Mouse (Mus musculus) A20 (cell line): ENCODE measurements around the gene Sapcd2.

Source experiments
- DNase-seq: peaks from one replicate; pipeline ENCODE4 v3.0.0-alpha.2; 2011; ENCODE audit warnings: low read depth, low spot score

Gene Sapcd2

DNA sequence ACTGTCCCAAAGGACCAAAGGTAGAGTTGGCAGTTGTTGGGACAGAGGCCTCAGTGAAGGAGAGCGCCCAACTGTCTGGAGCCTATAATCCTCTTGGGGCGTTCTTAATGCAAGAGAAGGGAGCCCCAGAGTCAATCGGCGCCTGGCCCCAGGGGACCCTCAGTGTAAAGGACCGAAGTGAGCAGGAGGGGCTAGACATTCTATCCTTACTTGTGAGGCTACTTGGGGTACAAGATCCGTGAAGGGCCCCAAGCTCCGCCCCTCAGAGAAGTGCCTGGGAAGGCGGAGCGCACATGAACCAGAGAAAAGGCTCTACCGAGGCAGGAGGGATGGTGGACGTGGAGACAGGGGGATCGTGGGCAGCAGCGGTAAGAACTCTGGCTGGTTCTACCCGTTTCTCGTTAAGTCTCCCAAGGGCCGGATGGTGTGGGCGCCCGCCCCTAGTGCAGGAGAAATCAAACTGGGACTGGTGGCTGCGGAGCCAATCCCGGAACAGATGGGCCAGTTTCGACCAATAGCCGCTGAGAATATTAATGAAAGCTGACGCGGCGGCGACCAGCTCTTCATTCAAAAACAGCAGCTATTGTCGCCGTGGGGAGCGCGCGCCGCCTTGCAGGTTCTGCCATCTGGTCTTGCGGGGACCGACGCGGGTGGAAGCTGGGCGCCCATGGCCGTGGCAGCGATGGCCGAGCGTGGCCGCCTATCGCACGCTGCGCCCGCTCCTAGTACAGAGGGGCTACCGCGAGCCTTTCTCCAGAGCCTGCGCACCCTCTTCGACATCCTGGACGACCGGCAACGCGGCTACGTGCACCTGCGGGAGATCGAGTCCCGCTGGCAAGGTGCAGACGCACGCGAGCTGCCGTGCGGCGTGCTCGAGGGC lies at the start of gene Sapcd2:
Gene Sapcd2 (plus strand): TSS at position 558 of the 880 bp plus-strand sequence.
- DNase-seq, result peak; percentile 95

DNA sequence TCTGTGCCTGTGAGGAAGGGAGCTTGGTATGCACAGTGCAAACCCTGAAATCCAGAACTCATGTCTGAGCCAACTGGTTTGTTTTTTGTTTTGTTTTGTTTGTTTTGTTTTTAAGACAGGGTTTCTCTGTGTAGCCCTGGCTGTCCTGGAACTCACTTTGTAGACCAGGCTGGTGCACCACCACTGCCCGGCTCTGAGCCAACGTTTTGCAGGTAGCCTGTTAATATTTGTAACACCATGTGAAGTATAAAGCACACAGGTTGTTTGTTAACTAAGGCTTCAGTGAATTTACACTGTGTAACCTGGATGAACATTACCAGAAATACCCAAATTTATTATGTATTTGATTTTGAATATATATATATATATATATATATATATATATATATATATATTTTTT lies 46.1 kb upstream of the Sapcd2 start:
- no peak for DNase-seq

DNA sequence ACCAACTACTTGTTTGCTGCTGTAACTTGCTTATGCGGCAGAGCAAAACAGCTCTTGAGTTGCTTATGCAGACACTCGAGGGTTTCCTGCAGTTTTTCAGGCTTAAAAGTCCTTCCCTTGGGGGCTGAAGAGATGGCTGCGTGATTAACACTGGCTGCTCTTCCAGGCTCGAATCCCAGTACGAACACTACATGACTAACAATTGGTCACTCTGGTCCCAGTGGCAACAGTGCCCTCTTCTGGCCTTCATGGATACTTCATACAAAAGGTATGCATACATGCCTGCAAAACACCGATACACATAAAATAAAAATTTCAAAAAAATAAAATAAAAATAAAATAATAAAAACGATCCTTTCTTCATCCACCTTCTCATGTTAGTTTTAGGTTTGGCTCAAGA lies 43.7 kb upstream of the Sapcd2 start:
- peak; percentile 59 for DNase-seq

DNA sequence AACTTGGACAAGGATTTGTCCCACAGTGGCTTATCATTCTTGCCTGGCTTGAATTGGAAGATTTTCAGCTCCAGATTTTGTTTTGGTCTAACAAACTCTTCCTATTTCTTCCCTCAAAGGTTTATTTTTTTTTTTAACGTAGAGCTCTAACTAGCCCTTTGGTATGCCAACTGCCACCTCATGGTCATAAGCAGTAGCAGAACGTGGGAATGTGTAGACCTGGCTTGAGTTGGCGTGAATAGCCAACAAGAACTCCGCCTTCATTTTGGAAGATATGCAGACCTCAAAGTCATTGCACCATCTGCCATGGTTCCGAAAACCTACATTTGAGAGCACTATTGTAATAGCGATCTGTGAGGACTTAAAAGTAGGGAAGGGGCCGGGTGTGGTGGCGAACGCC lies 40.7 kb upstream of the Sapcd2 start:
- DNase-seq, result peak; percentile 35

DNA sequence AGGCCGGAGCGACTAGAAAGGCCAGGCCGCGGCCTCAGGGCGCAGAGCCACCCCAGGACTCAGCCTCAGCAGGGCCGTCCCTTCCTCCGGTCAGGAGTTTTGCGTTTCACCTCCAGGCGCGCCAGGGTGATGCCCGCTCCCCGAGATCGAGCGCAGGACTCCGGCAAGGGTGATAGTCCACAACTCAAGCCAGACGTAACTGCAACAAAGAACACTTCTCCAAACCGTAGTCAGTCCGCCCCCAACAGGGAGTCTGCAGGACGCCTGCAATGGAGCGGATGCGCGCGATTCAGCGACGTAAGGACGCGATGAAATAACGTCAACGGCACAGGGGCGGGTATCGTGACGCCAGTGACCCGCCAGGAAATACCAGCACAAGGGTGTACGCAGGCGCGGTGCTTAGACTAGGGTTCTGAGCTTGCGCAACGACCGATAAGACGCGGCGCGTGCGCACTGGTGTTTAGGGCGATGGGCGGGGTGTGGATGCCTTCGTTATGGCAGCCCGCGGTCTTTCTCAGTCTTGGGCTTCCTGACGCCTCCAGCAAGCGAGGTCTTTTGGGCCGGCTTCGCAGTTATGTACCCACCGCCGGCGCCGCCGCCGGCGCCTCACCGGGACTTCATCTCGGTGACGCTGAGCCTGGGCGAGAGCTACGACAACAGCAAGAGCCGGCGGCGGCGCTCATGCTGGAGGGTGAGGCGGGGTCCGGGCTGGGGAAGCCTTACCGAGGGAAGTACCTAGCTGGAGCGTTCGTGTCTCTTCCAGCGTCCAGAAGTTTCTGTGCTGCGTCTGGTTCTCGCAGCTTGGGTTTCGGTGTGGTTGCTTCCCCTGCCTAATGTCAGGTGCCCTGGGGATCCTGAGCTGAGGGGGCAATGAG lies 39.6 kb upstream of the Sapcd2 start, which contains the start of gene Man1b1:
Gene Man1b1 (plus strand): TSS at position 53 of the 875 bp plus-strand sequence.
- peak; percentile 99 for DNase-seq

DNA sequence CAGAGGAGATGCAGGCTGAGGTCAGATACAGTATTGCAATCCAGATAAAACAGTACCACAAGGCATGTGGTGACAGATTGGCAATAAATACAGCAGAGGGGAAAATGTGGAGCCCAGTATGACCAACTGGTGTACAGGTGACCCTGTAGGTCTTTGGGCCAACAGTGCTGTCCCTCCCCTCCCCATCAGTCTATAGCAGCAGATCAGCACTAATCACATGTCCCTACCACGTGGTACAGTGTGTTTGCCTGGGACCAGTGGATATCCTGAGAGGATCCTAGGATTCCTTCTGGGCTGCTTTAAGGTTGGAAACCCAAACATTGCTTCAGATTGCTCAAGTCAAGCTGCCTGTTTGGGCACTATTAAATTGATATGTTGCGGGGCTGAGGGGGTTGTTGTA lies 38.6 kb upstream of the Sapcd2 start:
- DNase-seq, result no peak

DNA sequence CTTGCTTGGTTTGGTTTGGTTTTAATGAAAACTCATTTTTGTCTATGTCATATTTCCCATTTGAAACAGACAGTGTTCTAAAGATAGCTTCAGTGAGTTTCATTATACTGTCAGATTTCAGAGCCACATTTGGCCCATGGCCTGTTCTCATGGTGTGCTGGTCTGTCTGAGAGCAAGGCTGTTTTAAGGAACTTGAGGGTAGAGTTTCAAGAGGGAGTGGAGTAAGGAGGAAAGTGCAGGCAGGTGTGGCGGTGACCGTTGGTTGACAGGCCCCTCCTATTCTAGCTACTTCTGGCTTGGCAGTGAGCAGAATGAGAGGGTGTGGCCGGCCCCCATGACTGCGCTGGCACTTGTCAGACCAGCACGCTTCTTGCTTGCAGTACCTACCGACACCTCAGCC lies 33.8 kb upstream of the Sapcd2 start:
- DNase-seq, result peak; percentile 93

DNA sequence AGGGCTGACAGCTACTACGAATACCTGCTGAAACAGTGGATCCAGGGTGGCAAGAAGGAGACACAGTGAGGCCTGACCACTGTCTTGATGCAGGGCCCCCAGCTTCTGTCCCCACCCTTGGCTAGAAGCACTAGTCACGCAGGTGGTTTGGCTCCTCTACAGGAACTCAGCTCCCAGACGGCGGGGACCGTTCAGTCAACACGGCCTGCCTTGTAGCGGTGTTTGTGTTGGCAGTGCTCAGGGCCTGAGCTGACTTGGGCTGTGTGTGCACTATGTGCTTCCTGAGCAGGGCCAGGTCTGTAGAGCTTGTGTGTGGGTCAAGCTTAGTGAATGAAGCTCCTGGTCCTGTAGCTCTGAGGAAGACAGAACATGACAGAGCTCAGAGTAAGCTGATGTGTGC lies 24.0 kb upstream of the Sapcd2 start:
- DNase-seq, result no peak

DNA sequence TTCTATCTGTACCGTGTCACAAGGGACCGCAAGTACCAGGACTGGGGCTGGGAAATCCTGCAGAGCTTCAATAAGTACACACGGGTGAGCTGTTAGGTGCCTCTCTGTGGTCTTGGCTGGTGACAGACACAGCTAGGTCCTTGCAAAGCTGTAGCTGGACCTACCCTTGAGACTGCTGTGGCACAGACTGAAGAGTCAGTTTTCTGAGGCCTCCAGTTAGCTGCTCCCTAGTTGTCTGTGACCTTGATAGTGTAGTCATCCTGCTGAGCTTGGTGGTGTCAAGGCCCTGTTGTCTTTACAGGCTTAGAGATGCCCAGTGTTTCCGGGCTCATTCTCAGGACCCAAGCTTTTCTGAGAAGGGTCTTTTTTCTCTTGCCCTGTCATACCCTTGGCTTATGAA lies 22.6 kb upstream of the Sapcd2 start:
- no peak for DNase-seq

DNA sequence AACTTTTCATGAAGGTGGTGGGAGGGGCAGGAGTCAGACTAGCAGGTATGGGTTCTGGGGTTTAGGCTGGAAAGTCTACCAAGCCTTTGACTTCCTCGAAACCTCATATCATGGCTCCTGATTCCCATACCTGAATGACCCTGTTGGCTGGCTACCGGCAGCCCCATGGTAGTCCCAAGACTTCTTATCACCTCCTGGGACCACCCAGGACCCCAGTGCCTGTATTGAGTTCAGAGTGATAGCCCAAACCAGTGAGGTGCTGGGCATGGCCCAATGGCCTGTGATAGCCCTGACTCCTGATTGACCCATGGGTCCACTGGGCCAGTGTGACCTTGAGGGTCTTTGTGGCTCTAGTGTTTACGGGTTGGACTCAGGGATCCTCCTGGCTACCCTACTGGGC lies 21.4 kb upstream of the Sapcd2 start:
- DNase-seq, result no peak

DNA sequence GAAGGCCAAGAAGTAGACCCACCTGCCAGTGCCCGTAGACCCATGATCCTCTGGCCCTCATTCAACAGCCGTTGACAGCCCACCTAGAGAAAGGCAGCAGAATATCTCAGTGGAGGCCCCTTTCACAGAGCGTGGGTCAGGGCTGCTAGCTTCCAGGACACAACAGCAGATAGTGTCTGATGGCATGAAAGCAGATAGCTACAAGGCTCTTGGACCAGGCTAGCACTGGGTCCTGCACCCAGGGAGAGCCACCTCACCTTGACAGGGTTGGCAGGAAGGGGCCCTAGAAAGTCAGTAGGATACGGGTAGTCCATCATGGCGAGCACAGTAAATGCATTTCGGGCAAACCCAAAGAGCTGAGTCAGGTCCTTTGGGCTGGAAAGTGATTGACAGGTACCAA lies 17.9 kb upstream of the Sapcd2 start:
- no peak for DNase-seq

DNA sequence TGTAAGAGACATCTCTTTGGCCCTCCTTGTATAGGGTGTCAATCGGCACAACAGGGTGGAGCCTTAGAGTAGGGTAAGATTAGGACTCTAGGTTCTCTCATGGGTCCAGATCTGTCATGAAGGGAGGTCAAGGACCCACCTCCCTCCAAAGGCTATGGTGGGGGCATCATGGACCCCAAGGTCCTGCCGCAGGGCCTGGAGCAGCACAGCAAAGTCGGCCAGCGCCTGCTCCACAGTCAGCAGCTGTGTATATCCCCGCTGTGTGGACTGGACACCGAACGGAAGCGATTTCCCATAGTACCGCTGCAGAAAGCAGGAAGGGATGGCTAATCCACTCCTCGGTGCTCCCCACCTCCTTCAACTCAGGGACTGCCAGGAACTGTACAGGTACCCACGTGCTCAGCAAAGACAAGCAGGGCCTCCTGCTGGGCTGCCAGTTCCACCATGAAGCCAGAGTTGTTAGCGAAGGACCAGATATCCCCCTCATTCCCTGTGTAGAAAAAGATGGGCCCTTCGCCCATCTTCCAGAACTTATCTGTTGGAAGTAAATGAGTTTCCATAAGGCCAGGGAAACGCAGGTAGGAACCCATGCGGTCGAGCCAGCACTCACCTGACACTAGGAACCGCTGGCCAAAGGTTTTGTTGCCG lies 16.6 kb upstream of the Sapcd2 start:
- DNase-seq, result no peak

DNA sequence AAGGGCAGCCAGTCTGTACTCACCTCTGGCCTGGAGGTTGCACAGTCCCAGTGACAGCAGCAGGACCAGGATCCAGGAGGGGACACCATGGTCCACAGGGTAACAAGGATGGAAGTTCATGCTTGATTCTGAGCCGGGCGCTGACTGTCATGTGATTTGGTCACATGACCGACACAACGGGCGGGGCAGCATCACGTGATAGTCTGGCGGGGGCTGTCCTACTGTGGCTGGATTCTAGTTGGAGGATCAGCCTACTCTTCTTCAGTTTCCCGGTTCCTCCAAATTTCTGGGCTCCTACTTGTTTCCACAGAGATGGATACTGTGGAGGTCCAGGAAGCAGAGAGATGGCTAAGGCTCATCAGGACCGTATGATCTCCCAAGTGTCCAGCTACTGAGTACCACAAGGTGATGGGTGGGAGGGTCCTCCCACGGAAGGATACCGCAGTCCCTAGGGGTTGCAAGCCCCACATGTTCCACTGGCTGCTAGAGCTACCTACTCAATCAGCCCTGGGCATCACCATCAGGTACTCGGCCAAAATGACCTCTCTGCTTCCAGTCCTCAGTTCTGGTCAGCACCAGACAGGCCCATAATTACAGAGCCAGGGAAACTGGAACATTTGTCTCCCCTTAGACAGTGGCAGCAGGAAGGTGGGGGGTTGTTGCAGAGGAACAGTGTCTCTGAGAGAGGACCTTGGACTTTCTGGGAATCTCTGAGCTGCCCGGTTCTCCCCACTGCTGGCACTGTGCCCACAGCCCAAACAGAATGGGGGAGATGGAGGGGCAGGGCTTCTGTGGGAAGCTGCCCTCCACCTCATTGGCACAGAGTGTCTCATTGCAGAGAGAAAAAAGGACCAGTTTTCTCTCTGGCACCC lies 15.7 kb upstream of the Sapcd2 start, which contains the start of gene Dpp7:
Gene Dpp7 (minus strand): TSS at position 152 of the 872 bp plus-strand sequence.
- peak; percentile 85 for DNase-seq

DNA sequence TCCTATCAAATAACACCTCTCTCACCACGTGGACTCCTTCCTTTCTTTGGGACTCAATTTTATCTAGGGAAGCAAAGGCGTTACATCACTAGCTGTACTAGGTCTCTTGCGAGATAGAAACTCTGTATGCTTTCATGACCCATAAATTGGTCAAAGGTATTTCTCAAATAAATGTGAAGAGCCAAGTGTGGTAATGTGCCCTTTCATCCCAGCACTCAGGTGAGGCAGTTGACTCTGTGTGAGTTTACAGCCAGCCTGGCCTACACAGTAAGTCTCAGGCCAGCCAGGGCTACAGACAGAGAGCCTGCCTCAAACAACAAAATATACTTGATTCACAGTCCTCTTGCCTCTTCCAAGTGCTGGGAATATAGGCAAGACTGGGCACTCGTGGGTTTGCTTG lies 12.3 kb upstream of the Sapcd2 start:
- no peak for DNase-seq

DNA sequence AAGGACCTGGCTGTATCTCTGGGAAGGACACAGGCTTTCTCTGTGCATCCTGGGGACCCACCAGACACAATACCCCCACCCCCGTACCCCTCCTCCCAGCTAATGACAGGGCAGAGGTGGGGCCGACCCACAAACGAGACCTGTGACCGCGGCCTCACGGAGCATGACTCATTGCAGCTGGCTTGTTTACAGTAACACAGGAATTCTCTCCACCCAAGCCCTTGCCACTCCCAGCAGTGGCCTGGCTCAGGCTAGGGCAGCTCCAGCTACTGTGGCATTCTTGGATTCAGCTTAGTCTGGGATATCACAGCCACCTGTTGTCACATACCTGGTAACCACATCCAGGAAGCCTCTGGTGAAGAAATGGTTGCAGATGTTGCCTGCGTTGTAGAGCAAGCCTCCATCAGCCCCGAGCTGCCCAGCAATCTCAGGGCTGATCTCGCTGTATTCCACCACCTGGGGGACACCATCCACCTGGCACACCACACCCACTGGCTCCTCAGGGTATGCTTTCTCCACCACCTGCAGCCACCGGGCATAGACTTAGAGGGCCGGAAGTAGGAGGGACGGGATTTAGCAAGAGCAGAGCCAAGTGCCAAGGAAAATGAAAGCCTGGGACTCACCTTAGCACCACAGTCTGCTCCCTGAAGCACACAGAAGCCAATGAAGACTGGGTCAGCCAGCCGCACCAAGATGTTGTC lies 8.5 kb upstream of the Sapcd2 start:
- no peak for DNase-seq

DNA sequence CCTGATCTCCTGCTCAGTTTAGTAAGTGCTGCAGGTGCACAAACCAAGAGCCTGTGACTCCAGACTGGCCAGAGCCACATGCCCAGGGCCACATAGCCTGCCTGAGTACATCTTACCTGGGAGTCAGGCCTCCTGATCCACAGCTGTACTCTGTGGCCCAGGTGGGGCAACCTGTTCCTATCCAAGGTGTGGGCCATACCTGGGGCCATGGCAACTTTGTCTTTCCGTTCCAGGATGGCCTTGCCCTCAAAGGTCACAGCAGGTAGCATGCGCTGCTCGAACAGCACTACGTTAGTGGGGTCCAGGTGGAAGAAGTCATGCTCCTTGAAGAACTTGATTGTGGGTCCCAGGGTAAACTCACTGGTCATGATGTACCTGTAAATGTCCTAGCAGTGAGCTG lies 7.8 kb upstream of the Sapcd2 start:
- no peak for DNase-seq

DNA sequence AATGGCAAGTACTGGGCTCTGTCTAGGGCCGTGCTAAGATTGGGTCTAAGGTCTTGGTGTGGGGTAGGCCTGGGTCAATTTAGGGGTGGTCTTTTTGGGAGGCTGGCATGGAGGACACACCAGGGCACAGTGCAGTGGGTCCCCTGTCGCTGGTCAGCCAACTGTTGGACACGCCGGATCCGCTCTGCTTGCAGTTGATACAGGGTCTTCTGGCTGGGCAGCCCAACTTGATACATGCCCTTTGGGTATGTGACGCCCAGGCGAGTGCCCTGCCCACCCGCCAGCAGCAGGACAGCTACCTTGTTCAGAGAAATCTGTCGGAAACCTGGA lies 7.4 kb upstream of the Sapcd2 start:
- DNase-seq, result no peak

DNA sequence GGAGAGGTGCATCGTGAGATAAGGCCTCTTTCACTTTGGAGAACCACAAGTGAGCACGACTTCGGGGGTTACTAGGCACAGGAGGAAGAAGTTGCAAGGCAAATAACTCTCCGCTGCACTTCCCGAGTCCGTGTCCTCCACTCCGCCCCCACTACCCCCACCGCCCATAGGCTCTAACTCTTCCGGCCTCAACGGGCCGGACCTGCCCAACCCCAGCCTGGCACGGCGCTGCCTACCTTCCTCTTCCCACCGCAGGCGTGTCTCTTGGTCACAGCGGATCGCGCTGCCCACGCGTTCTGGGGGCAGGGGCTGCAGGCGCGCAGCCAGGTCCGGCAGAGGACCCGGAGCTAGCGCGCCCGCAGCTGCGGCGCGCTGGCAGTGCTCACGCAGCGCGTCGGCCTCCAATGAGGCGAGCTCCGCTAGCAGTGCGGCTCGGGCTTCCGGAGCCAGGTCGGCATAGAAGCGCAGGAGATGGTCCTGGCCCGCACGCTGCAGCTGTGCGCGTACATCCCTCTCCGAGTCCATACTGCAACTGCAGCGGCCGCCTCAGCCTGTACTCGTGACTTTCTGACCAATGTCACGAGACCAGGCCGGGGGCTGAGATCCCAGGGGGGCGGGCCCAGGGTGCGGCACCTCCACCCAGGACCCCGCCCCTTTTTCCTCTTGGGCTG lies 6.9 kb upstream of the Sapcd2 start, which contains the start of gene Uap1l1:
Gene Uap1l1 (minus strand): TSS at position 592 of the 671 bp plus-strand sequence.
- peak; percentile 87 for DNase-seq

DNA sequence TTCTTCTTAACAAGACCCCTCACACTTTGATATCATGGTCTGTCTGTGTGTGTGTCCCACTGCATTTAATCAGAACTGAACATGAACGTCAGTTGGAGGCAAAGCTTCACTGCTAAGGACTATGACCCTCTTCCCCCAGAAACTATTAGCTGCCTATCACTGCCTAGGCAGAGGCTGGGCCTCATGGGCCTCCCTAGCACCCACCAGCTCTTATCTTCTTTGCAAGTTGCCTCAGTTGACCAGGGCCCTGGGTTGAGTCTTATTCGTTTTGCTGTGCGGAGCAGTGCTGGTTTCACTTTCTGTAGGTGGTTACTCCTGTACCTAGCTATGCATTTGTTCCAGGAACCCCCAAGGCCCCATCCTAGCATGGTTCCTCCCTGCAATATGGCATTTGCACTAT lies 2.1 kb upstream of the Sapcd2 start:
- DNase-seq, result no peak
